In the genomic region with DNA sequence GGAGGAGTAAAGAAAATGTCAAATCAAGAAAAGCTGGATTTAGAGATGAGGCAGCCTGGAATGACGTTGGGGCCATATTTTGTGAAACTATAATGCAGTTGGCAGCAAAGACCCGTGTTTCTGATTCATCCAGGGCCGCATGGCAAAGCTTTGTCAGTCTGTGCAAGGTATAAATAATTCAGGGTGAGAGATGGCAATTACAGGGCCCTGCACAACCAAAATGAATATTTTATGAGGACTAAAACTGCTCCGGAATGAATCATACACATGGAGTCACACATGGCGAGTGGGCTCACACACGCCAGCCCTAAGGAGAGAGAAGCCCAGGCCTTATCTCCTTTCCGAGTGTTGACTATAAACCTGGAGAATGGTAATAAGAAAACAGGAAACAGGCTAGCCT, we compare ENCODE assay signal across 14 mouse cellular contexts.
DNase-seq lines count a peak whose midpoint lies in the region; ATAC-seq and TF ChIP-seq lines count a peak whose summit lies in the region.
"Had no signal": no experiment of that assay in that cellular context is flagged by ENCODE, and none has a peak within 500 bp of the region (broad histone marks: within the 10 kb centered on the region; RNA-seq: fewer than 3 reads in every experiment).

No protein-coding gene starts in this region.

- ATAC-seq in forebrain, embryonic 16.5 days: peak; percentile 75
- no peak; the same call in 1 of the 2 replicates for ATAC-seq in forebrain, embryonic 14.5 days
- ATAC-seq in midbrain, embryonic 16.5 days: peak; percentile 54
- ATAC-seq in intestine, postnatal 0 days: no peak

- no peak overlapping the region for H3K9ac ChIP-seq in forebrain, embryonic 16.5 days (replicated peaks; ENCODE audit: low read depth, low read length)
- no peak overlapping the region for H3K9ac ChIP-seq in forebrain, embryonic 14.5 days (ENCODE audit: low read length)
- no peak overlapping the region for H3K9ac ChIP-seq in midbrain, embryonic 16.5 days (ENCODE audit: low read depth, low read length)
- H3K9ac ChIP-seq in intestine, postnatal 0 days (ENCODE audit: low read depth, low read length): no peak overlapping the region
- H3K9ac ChIP-seq: heart, embryonic 13.5 days; liver, embryonic 14.5 days; stomach, embryonic 15.5 days had no signal

- no peaks in the 10 kb centered on the region for H3K36me3 ChIP-seq in forebrain, embryonic 16.5 days (ENCODE audit: control insufficient read depth, insufficient read depth)
- H3K36me3 ChIP-seq in forebrain, embryonic 14.5 days (ENCODE audit: control insufficient read depth, insufficient read depth, low read length): no peaks in the 10 kb centered on the region
- no peaks in the 10 kb centered on the region for H3K36me3 ChIP-seq in midbrain, embryonic 16.5 days (ENCODE audit: control insufficient read depth, insufficient read depth, low read length)
- no peaks in the 10 kb centered on the region for H3K36me3 ChIP-seq in intestine, postnatal 0 days (ENCODE audit: control insufficient read depth, insufficient read depth)
- H3K36me3 ChIP-seq: heart, embryonic 13.5 days; stomach, embryonic 15.5 days had no signal

- DNase-seq in forebrain, embryonic 14.5 days (ENCODE audit: low spot score): no peak
- peak; percentile 22 for DNase-seq in right cerebral cortex, adult 18-20 months
- no peak for DNase-seq in right cerebral cortex, postnatal 4 days
- DNase-seq in ovary, postnatal 36 days (ENCODE audit: low spot score): no peak
- DNase-seq in natural killer cell, adult 2 months (ENCODE audit: low spot score in 2 of 2): no peak
- DNase-seq: adrenal gland, adult 2 months; lung, postnatal 14 days; thymus, postnatal 25 days had no signal

- H3K4me1 ChIP-seq in forebrain, embryonic 16.5 days (replicated peaks; ENCODE audit: control insufficient read depth, insufficient read depth, low read length): peaks cover 17% of the 10 kb centered on the region
- peaks cover 14% of the 10 kb centered on the region for H3K4me1 ChIP-seq in forebrain, embryonic 14.5 days (ENCODE audit: control insufficient read depth, insufficient read depth, low read length)
- H3K4me1 ChIP-seq in midbrain, embryonic 16.5 days (ENCODE audit: control insufficient read depth, insufficient read depth, low read length): peaks cover 53% of the 10 kb centered on the region
- H3K4me1 ChIP-seq in intestine, postnatal 0 days (replicated peaks; ENCODE audit: control insufficient read depth, insufficient read depth, low read length): no peaks in the 10 kb centered on the region
- H3K4me1 ChIP-seq: heart, embryonic 13.5 days; stomach, embryonic 15.5 days had no signal

- peaks cover 61% of the 10 kb centered on the region for H3K27me3 ChIP-seq in forebrain, embryonic 16.5 days (replicated peaks; ENCODE audit: control insufficient read depth, insufficient read depth, low read length)
- H3K27me3 ChIP-seq in forebrain, embryonic 14.5 days (replicated peaks; ENCODE audit: control insufficient read depth, insufficient read depth, low read length): peaks cover 53% of the 10 kb centered on the region
- H3K27me3 ChIP-seq in midbrain, embryonic 16.5 days (ENCODE audit: control insufficient read depth, insufficient read depth, low read depth, low read length): no peaks in the 10 kb centered on the region
- H3K27me3 ChIP-seq in intestine, postnatal 0 days (replicated peaks; ENCODE audit: control insufficient read depth, insufficient read depth, low read length): no peaks in the 10 kb centered on the region

- WGBS in forebrain, embryonic 16.5 days: 47% methylated on average over 7 of the region's 7 CpGs
- WGBS in forebrain, embryonic 14.5 days: 60% methylated on average over 7 of the region's 7 CpGs
- 32% methylated on average over 7 of the region's 7 CpGs for WGBS in midbrain, embryonic 16.5 days
- WGBS in intestine, postnatal 0 days: 87% methylated on average over 7 of the region's 7 CpGs

- no peak for TF ChIP-seq CTCF in intestine, postnatal 0 days (IDR thresholded peaks at IDR 0.05; ENCODE audit: low read depth)

- no peak overlapping the region for H3K27ac ChIP-seq in forebrain, embryonic 16.5 days (ENCODE audit: low read length)
- no peak overlapping the region; the same call in 1 of the 2 replicates for H3K27ac ChIP-seq in forebrain, embryonic 14.5 days (ENCODE audit: low read depth, low read length)
- peak overlapping the region; percentile 62 for H3K27ac ChIP-seq in midbrain, embryonic 16.5 days (ENCODE audit: low read length)
- no peak overlapping the region for H3K27ac ChIP-seq in intestine, postnatal 0 days (ENCODE audit: low read depth, low read length)
- H3K27ac ChIP-seq: heart, embryonic 13.5 days; liver, embryonic 14.5 days; stomach, embryonic 15.5 days had no signal

- H3K9me3 ChIP-seq in forebrain, embryonic 16.5 days (ENCODE audit: control insufficient read depth, low read length): no peaks in the 10 kb centered on the region
- H3K9me3 ChIP-seq in forebrain, embryonic 14.5 days (replicated peaks; ENCODE audit: control insufficient read depth, low read length): no peaks in the 10 kb centered on the region
- no peaks in the 10 kb centered on the region for H3K9me3 ChIP-seq in midbrain, embryonic 16.5 days (replicated peaks; ENCODE audit: control insufficient read depth, low read length, poor library complexity, severe bottlenecking)
- H3K9me3 ChIP-seq in intestine, postnatal 0 days (ENCODE audit: control insufficient read depth): no peaks in the 10 kb centered on the region
- H3K9me3 ChIP-seq: heart, embryonic 13.5 days; stomach, embryonic 15.5 days had no signal

- no peak overlapping the region for H3K4me3 ChIP-seq in forebrain, embryonic 16.5 days (replicated peaks; ENCODE audit: low read length)
- H3K4me3 ChIP-seq in forebrain, embryonic 14.5 days (ENCODE audit: low read depth, low read length): no peak overlapping the region
- H3K4me3 ChIP-seq in midbrain, embryonic 16.5 days (ENCODE audit: low read depth, low read length): no peak overlapping the region
- H3K4me3 ChIP-seq in intestine, postnatal 0 days (ENCODE audit: low read depth, low read length): no peak overlapping the region
- H3K4me3 ChIP-seq: heart, embryonic 13.5 days; stomach, embryonic 15.5 days had no signal

- H3K4me2 ChIP-seq in forebrain, embryonic 16.5 days (ENCODE audit: low read length): no peak overlapping the region
- H3K4me2 ChIP-seq in forebrain, embryonic 14.5 days (ENCODE audit: low read length): no peak overlapping the region
- no peak overlapping the region for H3K4me2 ChIP-seq in midbrain, embryonic 16.5 days (ENCODE audit: low read length)
- H3K4me2 ChIP-seq in intestine, postnatal 0 days (replicated peaks; ENCODE audit: low read depth): no peak overlapping the region
- H3K4me2 ChIP-seq: heart, embryonic 13.5 days; stomach, embryonic 15.5 days had no signal

Comparison
In these comparisons a context has a peak if more than half of its experiments do, and no peak if none do; other contexts are left out.
1. ATAC-seq: peak in forebrain, embryonic 16.5 days (single experiment) and midbrain, embryonic 16.5 days (single experiment); none in forebrain, embryonic 14.5 days (single experiment) and intestine, postnatal 0 days (single experiment).